Mouse (Mus musculus): ENCODE data around the gene Cox15.

The Cox15 gene

GRCm38 (mm10) chr19:43704211-43704610 lies 48.6 kb downstream of the Cox15 start:
- no peak for DNase-seq

- DNase-seq: no peak
These were observed 53.0 kb downstream of the Cox15 start for GRCm38 (mm10) chr19:43699763-43700155.

GRCm38 (mm10) chr19:43699021-43699762 lies 53.6 kb downstream of the Cox15 start:
- DNase-seq: no peak

GRCm38 (mm10) chr19:43697666-43698370 lies 55.0 kb downstream of the Cox15 start:
- DNase-seq: no peak

- no peak for DNase-seq
These were observed 57.3 kb downstream of the Cox15 start for GRCm38 (mm10) chr19:43695514-43695964.

GRCm38 (mm10) chr19:43692815-43693214 lies 60.0 kb downstream of the Cox15 start:
- DNase-seq: no peak

GRCm38 (mm10) chr19:43689419-43690246 lies 63.2 kb downstream of the Cox15 start, which contains the start of gene Entpd7:
Entpd7 (plus strand) TSS chr19:43689672.
- peak; percentile 100 for DNase-seq
